Mouse (Mus musculus): Measurements from ENCODE around the gene Ntrk3.

- TF ChIP-seq CTCF (IDR thresholded peaks at IDR 0.05; ENCODE audit: extremely low read depth, insufficient read depth, low read length): no peak
- TF ChIP-seq POLR2A (IDR thresholded peaks at IDR 0.05; ENCODE audit: extremely low read depth, insufficient read depth, low read length): no peak
Observed at GRCm38 (mm10) chr7:78172267-78172955, 565.4 kb downstream of the Ntrk3 start.
